Mouse (Mus musculus) neural tube, embryonic 15.5 days (tissue): Measurements from ENCODE around the gene Map1b. TPM values are rescaled to one million over a fixed set of nuclear protein-coding genes. Genes with fewer than 3 reads are reported as not detected.

Experiments used
- ATAC-seq: fragments of 200-750 bp; cut with Nextera tagmentation; 2 replicates; pipeline ENCODE4 v1.8.0; 2017; ENCODE audit warnings: mild to moderate bottlenecking, moderate TSS enrichment, moderate library complexity; ENCODE audit not compliant: low FRiP score
- H3K27ac ChIP-seq: fragments of 300-500 bp; sonication (generic); replicated peaks from 2 replicates; pipeline ENCODE4 v1.5.1; 2015; ENCODE audit warnings: mild to moderate bottlenecking, inconsistent platforms
- H3K27me3 ChIP-seq: fragments of 300-500 bp; sonication (generic); replicated peaks from 2 replicates; pipeline ENCODE4 v1.6.1; 2015; ENCODE audit warnings: inconsistent platforms
- H3K36me3 ChIP-seq: fragments of 300-500 bp; sonication (generic); 2 replicates; pipeline ENCODE4 v1.6.1; 2015; ENCODE audit warnings: inconsistent platforms
- H3K4me1 ChIP-seq: fragments of 300-500 bp; sonication (generic); 2 replicates; pipeline ENCODE4 v1.6.1; 2015; ENCODE audit warnings: inconsistent platforms
- H3K4me2 ChIP-seq: fragments of 300-500 bp; sonication (generic); 2 replicates; pipeline ENCODE4 v1.6.1; 2015; ENCODE audit warnings: inconsistent platforms, mild to moderate bottlenecking, moderate library complexity
- H3K4me3 ChIP-seq: fragments of 300-500 bp; sonication (generic); replicated peaks from 2 replicates; pipeline ENCODE4 v1.5.1; 2015; ENCODE audit warnings: mild to moderate bottlenecking, inconsistent platforms
- H3K9ac ChIP-seq: fragments of 300-500 bp; sonication (generic); replicated peaks from 2 replicates; pipeline ENCODE4 v1.6.1; 2015; ENCODE audit warnings: mild to moderate bottlenecking, inconsistent platforms
- H3K9me3 ChIP-seq: fragments of 300-500 bp; sonication (generic); replicated peaks from 2 replicates; pipeline ENCODE4 v1.6.1; 2016; ENCODE audit warnings: inconsistent platforms
- WGBS: fragments of 180-500 bp; shearing (Covaris S2); methylation state at CpG from one replicate; pipeline ENCODE4 v1.1.7; 2015; ENCODE audit warnings: mixed read lengths; 5-methylcytosine and 5-hydroxymethylcytosine counted together
- polyA plus RNA-seq: library from polyadenylated mRNA; unstranded; fragments of >200 nt; fragmentation: Nextera tagmentation; extraction: Ambion mirVana; gene quantifications from 2 replicates; pipeline ENCODE4 v1.2.1, GENCODE M21; 2015

Map1b gene
- 1,470 and 1,697 TPM in 2 replicates for polyA plus RNA-seq

DNA sequence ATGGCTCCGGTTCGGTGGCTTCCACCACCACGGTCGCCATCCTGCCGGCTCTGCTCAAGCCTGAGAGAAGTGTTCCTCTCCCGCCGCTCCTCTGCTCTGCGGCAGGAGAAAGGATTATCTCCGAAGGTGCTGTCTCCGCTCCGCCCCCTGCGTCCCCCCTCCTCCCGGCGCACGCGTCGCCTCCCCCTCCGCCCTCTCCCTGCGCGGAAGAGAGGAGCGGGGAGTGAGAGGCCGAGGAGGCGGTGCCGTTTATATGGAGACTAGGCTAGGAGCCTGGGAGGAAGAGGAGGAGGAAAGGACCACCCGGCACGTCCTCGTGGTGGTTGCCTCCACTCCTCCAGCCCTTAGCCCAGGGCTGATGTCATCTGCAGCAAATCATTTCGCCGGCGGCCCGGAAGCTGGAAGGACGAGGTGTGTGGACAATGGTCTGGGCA lies at the start of gene Map1b:
Map1b (minus strand) TSS at position 93 of the 434 bp plus-strand sequence.
- ATAC-seq: peak; percentile 86
- Histone ChIP-seq H3K36me3 (no peaks in the 10 kb centered on the region), H3K4me1 (peaks cover 32% of the 10 kb centered on the region), H3K4me2 (peak within 1 kb of the TSS; percentile 83), H3K9ac (peak within 1 kb of the TSS; percentile 92), H3K27ac (peak within 1 kb of the TSS; percentile 97), H3K9me3 (no peaks in the 10 kb centered on the region), H3K4me3 (peak within 1 kb of the TSS; percentile 84), H3K27me3 (no peaks in the 10 kb centered on the region)
- under 1% methylated on average over 22 of the region's 32 CpGs for WGBS

DNA sequence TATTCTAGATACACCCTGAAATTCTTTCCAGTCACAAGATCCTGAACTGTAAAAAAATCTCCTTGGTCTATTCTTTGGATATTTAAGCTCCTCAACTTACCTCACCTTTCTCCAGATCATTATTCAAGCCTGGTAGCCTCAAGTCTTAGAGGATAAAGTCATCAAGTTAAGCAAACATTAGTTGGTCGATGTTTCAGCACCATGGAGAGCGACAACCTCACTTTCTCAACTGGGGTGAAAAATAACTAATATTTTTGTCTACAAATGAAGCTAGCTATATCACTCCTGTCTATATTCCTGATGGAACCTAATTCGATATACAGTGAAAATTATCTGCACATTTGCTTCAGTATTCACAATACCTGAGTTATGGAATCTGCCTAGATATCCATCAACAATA lies 48.0 kb upstream of the Map1b start:
- Histone ChIP-seq H3K9me3 (no peaks in the 10 kb centered on the region), H3K4me1 (peaks cover 24% of the 10 kb centered on the region), H3K27me3 (no peaks in the 10 kb centered on the region), H3K27ac (no peak overlapping the region), H3K4me2 (no peak overlapping the region), H3K4me3 (no peak overlapping the region), H3K9ac (no peak overlapping the region), H3K36me3 (no peaks in the 10 kb centered on the region)
- no peak for ATAC-seq
- 47% methylated on average over 3 of the region's 3 CpGs for WGBS

GRCm38 (mm10) chr13:99563021-99563420 lies 46.7 kb upstream of the Map1b start:
- Histone ChIP-seq H3K4me1 (peaks cover 24% of the 10 kb centered on the region), H3K9ac (no peak overlapping the region), H3K36me3 (no peaks in the 10 kb centered on the region), H3K27ac (no peak overlapping the region), H3K4me3 (no peak overlapping the region), H3K9me3 (no peaks in the 10 kb centered on the region), H3K4me2 (no peak overlapping the region), H3K27me3 (no peaks in the 10 kb centered on the region)
- ATAC-seq: no peak
- 41% methylated on average over 3 of the region's 3 CpGs for WGBS

- peaks cover 24% of the 10 kb centered on the region for H3K4me1 ChIP-seq
- H3K27me3 ChIP-seq: no peaks in the 10 kb centered on the region
- no peak overlapping the region for H3K4me3 ChIP-seq
- H3K9me3 ChIP-seq: no peaks in the 10 kb centered on the region
- ATAC-seq: peak; percentile 47; the same call in 1 of the 2 replicates
- no peak overlapping the region for H3K4me2 ChIP-seq
- WGBS: 32% methylated on average over 10 of the region's 10 CpGs
- H3K27ac ChIP-seq: no peak overlapping the region
- H3K9ac ChIP-seq: no peak overlapping the region
- H3K36me3 ChIP-seq: no peaks in the 10 kb centered on the region
Observed at GRCm38 (mm10) chr13:99561843-99562550, 45.7 kb upstream of the Map1b start.

GRCm38 (mm10) chr13:99560674-99561639 lies 44.6 kb upstream of the Map1b start:
- no peak overlapping the region for H3K4me2 ChIP-seq
- no peak overlapping the region for H3K9ac ChIP-seq
- 32% methylated on average over 12 of the region's 13 CpGs for WGBS
- H3K27me3 ChIP-seq: no peaks in the 10 kb centered on the region
- 0 out of 2 replicates have a peak overlapping the region, but pooled peaks have one; percentile 11 for H3K27ac ChIP-seq
- ATAC-seq: no peak; the same call in 1 of the 2 replicates
- no peak overlapping the region for H3K4me3 ChIP-seq
- H3K36me3 ChIP-seq: no peaks in the 10 kb centered on the region
- H3K4me1 ChIP-seq: peaks cover 24% of the 10 kb centered on the region
- no peaks in the 10 kb centered on the region for H3K9me3 ChIP-seq

DNA sequence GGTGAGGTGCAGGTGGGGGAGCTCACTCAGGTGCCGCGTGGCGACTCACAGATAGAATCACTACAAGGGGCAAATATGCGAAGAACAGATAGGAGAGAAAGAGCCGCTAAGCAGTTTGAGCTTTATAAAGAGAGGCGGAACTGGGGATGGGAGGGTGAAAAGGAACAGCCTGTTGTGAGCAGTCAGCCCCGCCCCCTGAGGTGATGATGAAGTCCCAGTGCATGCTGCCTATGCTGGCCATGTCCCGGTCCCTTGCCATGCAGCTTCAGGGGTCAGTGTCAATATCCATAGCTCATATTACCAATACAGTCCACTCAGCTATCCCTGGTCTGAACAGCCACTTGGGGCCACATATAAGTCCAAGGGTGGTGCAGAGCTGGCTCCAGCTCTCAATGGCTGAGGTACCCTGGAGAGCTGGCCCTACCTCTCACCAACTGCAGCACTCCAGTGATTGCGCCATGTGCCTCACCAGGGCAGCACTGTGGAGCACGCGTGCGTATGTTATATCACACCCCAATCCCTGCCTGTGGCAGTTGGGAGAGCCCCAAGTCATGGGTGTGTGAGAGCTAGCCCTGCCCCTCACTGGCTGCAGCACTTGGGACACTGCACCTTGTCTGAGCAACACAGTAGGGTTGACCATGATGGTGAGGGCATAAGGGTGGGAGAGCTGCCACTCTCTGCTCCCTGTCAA lies 42.0 kb upstream of the Map1b start:
- Histone ChIP-seq H3K9ac (no peak overlapping the region), H3K27ac (no peak overlapping the region), H3K4me3 (no peak overlapping the region), H3K27me3 (no peaks in the 10 kb centered on the region), H3K4me1 (peaks cover 24% of the 10 kb centered on the region), H3K36me3 (no peaks in the 10 kb centered on the region), H3K9me3 (no peaks in the 10 kb centered on the region), H3K4me2 (no peak overlapping the region)
- 70% methylated on average over 12 of the region's 12 CpGs for WGBS
- ATAC-seq: peak; percentile 16; the same call in 1 of the 2 replicates

- Histone ChIP-seq H3K4me3 (no peak overlapping the region), H3K36me3 (no peaks in the 10 kb centered on the region), H3K9me3 (no peaks in the 10 kb centered on the region), H3K27ac (no peak overlapping the region), H3K9ac (no peak overlapping the region), H3K4me2 (no peak overlapping the region), H3K27me3 (no peaks in the 10 kb centered on the region), H3K4me1 (peaks cover 21% of the 10 kb centered on the region)
- WGBS: 68% methylated on average over 15 of the region's 15 CpGs
- ATAC-seq: no peak
Observed at GRCm38 (mm10) chr13:99557813-99558212, 41.5 kb upstream of the Map1b start.

- no peak overlapping the region for H3K4me2 ChIP-seq
- WGBS: 88% methylated on average over 5 of the region's 5 CpGs
- no peak overlapping the region for H3K9ac ChIP-seq
- no peaks in the 10 kb centered on the region for H3K9me3 ChIP-seq
- H3K4me1 ChIP-seq: peaks cover 18% of the 10 kb centered on the region
- H3K27ac ChIP-seq: no peak overlapping the region
- ATAC-seq: no peak
- no peak overlapping the region for H3K4me3 ChIP-seq
- no peaks in the 10 kb centered on the region for H3K36me3 ChIP-seq
- H3K27me3 ChIP-seq: no peaks in the 10 kb centered on the region
Observed at GRCm38 (mm10) chr13:99557331-99557730, 41.0 kb upstream of the Map1b start.

- 62% methylated on average over 8 of the region's 8 CpGs for WGBS
- peaks cover 10% of the 10 kb centered on the region for H3K4me1 ChIP-seq
- no peak overlapping the region for H3K9ac ChIP-seq
- no peaks in the 10 kb centered on the region for H3K9me3 ChIP-seq
- no peak for ATAC-seq
- no peak overlapping the region for H3K27ac ChIP-seq
- H3K27me3 ChIP-seq: no peaks in the 10 kb centered on the region
- H3K4me2 ChIP-seq: no peak overlapping the region
- H3K4me3 ChIP-seq: no peak overlapping the region
- no peaks in the 10 kb centered on the region for H3K36me3 ChIP-seq
Observed at GRCm38 (mm10) chr13:99554960-99555359, 38.6 kb upstream of the Map1b start.

GRCm38 (mm10) chr13:99554466-99554865 lies 38.1 kb upstream of the Map1b start:
- Histone ChIP-seq H3K4me3 (no peak overlapping the region), H3K4me1 (peaks cover 15% of the 10 kb centered on the region), H3K9ac (no peak overlapping the region), H3K4me2 (no peak overlapping the region), H3K27me3 (no peaks in the 10 kb centered on the region), H3K9me3 (no peaks in the 10 kb centered on the region), H3K27ac (no peak overlapping the region), H3K36me3 (no peaks in the 10 kb centered on the region)
- ATAC-seq: no peak
- 90% methylated on average over 6 of the region's 6 CpGs for WGBS

DNA sequence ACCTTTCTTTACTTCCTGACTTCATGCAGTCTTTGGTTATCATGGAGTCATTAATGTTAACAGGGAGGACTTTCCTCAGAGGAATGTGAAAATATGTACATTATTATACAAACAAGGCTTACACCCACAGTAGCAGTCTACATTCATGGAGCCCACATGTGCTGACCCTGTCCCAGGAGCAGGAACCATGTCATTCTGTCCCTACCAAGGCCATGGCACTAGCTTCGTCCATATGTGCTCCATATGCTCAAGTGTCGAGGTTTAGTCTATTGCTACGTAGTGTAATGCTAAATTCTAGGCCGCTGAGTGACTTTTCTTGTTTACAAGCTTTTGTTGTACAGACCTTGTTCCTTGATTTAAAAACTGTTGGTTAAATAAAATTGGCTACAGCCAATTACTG lies 36.0 kb upstream of the Map1b start:
- WGBS: 92% methylated on average over 4 of the region's 4 CpGs
- H3K9me3 ChIP-seq: no peaks in the 10 kb centered on the region
- H3K4me1 ChIP-seq: peaks cover 20% of the 10 kb centered on the region
- no peaks in the 10 kb centered on the region for H3K27me3 ChIP-seq
- no peak for ATAC-seq
- H3K9ac ChIP-seq: no peak overlapping the region
- H3K4me2 ChIP-seq: no peak overlapping the region
- no peak overlapping the region for H3K4me3 ChIP-seq
- H3K36me3 ChIP-seq: no peaks in the 10 kb centered on the region
- H3K27ac ChIP-seq: no peak overlapping the region
